Mouse (Mus musculus) NIH3T3 (cell line): ENCODE measurements around the gene Clca3a1.
"Not testable (repeated sequence)": the region's sequence is repeated elsewhere in the genome, so short reads cannot be mapped to it uniquely, and the experiment has no call there.

Experiments
- DNase-seq: peaks from one replicate; pipeline ENCODE4 v3.0.0-alpha.2; 2012; ENCODE audit warnings: low read depth

Clca3a1 gene

DNA sequence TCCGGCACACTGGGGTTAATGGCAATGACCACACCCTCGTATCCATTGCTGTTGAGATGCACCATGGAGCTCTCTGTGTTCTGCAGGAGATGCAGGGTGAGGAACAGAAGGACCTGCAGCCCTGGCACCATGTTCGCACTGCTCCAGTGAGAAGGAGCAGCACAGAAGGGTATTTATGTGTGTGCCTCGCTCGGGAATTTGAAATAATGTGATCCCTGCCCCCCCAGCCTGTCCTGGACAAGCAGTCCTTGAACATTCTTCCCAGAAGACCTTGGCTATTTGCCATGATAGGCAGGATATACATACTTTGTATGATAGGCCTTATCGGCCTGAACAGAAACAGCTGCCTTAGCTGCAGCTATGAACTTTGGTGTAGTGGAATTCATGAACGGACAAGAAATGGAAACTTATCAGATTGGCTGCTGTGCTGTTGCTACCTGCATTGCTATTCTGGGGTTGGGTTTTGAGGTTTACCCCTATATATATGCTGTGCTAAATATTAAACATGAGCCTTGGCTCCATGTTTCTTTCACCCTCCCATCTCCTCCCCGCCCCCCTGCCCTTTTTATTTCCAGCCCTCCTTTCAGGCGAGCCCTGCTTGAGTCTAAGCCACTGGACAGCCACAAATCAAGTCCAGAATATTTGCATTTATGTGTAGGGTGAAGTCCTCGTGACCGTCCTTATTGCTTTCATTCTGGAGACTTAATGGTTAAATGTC is at the start of gene Clca3a1:
Gene Clca3a1 (minus strand): TSS at position 386 of the 718 bp plus-strand sequence.
- DNase-seq: peak; percentile 58

DNA sequence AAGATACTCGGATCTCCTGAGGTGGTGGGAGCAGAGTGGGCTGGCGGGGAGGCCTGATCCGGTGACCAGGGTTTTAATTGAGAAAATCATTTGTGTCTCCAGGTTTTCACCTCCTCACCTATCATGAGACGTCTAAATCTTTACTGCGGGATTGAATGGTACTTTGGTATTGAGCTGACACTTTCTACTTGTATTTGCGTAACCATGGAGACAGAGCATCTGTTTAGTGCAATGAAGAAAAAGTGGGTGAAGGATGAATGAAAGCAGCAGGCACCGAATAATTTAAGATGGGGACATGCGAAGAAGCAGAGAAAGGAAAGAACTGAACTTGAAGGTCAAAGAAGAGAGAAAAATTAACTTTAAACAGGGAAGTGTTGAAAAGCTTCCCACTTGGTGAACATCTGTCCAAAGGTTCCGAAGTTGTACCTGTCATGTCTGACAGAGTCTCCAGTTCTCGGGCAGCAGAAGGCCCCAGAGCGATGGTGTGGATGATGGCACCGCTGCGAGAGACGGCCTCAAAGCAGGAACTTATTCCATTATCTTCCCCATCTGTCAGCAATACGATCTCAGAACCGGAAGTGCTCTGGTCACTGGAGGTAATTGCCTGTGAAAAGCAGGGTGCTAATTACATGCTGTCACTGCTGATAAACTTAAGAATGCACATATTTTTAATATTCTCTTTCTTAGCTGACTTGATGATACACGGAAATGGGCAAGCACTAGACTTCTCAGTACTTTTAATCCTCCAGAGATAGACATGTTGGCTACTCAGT is 47.6 kb upstream of the Clca3a1 start:
- not testable (repeated sequence) for DNase-seq

DNA sequence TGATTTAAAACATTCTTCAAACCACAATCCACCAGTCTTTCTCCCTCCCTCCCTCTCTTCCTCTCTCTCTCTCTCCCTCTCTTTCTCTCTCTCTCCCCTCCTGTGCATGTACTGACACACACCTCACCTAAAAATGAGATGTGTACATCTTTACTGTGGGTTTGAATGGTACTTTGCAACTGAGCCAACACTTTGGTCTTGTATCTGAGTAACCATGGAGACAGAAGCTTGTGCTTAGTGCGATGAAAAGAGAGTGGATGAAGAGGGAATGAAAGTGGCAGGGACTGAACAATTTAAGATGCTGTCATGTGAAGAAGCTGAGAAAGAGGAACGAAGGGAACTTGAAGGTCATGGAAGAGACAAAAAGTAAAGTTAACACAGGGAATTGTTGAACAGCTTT is 45.8 kb upstream of the Clca3a1 start:
- DNase-seq: not testable (repeated sequence)

DNA sequence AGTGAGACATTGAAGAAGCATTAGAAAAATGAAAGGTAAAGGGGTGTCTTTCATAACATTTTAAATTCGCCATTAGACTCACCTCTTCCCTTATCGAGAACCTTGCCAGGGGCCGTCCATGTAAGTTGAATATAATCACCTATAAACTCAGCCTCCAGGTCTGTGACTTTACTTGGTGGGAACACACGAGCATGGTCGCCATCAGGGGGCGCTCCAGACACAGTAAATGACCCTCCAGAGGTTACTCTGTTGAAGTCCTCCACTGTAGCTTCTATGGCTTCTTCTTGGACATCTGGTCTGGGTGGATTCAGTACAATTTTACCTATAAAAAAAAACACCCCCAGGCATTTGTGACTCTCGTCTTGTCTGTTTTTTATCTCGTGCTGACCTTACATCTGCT is 41.1 kb upstream of the Clca3a1 start:
- DNase-seq: peak; percentile 69

DNA sequence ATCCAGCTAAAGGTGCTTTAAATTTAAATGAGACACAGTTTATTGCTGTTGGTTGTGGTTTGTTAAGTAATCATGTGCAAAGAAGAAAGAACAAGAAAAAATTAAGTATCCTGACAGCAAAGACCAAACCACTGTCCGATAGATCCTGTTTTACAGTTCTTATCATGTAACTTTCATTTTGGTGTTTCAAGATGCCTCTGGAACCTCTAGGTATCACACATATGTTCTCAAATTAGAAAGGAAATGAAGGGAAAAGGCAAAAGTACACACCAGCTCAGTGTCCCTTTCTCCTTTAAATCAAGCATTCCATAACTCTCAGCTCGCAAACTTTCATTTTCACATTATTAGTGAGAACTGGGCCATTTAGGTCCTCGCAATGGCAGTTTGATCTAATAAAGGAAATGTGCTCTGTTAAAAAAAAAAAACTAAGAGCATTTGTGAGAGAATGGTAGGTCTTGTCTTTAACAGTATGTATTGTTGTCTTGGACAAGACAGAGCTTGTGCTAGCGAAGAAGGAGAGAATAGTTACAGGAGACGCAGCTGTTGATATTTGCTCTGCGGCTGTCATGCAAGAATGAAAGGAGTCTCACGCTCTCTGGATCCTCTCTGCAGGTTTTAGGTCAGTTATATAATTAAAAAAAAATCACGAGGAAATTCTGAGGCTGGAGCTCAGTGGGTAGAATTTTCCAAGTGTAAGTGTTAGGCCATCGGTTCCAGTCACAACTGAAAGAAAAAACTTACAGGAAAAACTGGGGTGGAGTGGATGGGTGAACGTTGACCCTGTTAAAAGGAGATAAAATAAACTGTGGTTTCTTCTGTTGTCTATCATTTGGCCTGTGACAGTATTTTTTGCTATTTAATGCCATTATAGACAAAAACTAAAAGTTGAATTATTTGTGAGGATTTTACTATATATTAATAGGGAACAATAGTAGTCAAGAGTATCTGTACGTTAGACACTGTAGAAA is 24.7 kb upstream of the Clca3a1 start:
- DNase-seq: no peak

DNA sequence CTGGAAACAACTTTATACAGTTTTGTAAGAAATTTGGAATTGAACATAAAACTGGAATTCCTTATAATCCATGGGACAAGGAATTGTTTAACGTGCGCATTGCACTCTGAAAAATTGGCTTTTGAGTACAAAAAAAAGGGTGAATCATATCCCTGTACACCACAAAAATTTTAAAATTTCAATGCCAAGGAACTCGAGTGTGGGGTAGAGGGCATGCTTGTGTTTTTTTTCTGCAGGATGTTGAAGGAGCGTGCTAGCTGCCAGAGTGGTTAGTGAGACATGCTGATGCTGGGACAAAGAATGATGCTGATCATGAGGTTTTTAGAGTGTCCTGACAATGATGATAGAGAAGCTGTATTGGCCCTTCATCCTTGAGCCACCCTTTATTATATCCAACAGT is 4.4 kb upstream of the Clca3a1 start:
- DNase-seq: peak; percentile 79

DNA sequence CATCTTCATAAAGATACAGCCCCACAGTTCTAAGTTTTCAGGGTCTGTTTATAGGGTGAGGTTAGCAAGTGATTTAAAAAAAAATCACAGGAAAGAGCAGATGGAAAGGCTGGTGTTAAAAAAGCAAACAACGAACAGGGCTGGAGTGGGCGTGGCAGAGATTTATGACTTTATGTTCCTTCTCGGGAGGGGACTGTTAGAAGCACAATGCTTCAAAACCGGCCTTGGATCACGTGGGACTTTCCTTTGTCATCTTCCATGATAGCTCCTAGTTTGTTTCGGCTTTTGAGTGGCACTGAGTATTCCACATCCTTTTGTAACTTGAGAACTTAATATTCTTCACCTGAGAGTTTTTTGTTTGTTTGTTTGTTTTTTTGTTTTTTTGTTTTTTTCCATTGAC is 677 bp upstream of the Clca3a1 start:
- no peak for DNase-seq

DNA sequence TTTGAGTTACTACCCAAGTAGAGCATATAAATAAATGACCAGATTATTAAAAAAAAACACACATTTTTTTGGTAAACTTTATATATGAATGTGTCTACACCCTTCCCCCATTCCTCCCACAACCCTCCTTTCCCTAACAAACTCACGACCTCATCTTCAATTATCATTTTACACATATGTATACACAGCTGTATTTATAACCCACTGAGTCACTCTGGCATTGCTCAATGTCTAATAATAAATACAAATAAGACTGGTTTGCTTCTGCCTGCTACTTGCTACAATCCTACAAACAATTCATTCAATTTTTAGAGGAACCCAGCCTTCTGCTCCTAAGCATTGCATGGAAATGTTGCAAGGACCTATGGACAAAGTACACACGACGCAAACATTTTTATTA is 1.1 kb downstream of the Clca3a1 start:
- peak; percentile 39 for DNase-seq

DNA sequence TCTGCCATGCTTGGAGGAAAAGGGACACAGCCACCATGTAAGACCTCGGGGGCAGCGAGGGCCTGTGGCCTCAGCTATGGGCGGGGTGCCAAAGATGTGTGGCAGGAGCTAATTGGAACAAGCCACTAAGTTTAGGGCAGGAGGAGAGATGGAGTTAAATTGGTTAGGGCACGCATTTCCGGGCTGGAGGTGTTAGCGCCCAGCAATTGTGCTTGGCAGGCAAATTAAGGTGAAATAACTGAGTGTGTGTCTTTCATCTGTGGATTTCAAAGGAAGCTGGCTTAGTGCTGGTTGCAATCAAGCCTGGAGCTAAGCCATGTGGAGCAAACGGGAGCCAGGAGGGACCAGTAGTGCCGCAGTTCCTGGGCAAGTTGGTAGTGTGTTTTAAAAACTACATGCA is 4.7 kb downstream of the Clca3a1 start:
- not testable (repeated sequence) for DNase-seq

DNA sequence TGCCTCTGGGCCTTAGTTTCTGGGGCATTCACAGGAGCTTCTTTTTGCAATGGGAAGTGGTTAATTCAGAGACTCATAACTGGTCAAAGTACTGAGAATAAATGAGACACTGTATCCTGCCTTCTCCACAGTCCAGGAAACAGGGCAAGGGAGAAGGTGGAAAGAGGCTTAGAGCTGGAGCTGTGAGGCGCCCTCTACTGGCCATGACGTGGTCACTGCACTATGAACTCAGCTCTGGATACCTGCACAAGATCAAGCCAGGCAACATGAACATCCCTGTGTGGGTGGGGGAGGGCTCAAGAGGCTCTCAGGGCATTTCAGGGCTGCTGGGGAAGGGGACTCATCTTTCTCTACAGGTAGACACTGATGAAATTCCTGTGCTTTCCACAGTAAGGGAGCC is 7.7 kb downstream of the Clca3a1 start:
- DNase-seq: peak; percentile 34

DNA sequence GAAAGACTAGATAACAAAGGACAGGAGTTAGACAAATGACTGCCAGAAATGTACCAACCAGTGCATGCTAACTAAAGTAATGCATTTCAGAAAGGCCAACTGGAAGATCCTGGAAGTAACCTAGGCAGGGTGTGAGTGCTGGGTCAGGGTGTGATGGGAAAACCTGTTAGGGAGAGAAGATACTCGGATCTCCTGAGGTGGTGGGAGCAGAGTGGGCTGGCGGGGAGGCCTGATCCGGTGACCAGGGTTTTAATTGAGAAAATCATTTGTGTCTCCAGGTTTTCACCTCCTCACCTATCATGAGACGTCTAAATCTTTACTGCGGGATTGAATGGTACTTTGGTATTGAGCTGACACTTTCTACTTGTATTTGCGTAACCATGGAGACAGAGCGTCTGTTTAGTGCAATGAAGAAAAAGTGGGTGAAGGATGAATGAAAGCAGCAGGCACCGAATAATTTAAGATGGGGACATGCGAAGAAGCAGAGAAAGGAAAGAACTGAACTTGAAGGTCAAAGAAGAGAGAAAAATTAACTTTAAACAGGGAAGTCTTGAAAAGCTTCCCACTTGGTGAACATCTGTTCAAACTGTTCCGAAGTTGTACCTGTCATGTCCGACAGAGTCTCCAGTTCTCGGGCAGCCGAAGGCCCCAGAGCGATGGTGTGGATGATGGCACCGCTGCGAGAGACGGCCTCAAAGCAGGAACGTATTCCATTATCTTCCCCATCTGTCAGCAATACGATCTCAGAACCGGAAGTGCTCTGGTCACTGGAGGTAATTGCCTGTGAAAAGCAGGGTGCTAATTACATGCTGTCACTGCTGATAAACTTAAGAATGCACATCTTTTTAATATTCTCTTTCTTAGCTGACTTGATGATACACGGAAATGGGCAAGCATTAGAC is 11.5 kb downstream of the Clca3a1 start:
- not testable (repeated sequence) for DNase-seq

DNA sequence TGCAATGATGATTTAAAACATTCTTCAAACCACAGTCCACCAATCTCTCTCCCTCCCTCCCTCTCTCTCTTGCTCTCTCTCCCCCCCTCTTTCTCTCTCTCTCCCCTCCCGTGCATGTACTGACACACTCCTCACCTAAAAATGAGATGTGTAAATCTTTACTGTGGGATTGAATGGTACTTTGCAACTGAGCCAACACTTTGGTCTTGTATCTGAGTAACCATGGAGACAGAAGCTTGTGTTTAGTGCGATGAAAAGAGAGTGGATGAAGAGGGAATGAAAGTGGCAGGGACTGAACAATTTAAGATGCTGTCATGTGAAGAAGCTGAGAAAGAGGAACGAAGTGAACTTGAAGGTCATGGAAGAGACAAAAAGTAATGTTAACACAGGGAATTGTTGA is 13.1 kb downstream of the Clca3a1 start:
- DNase-seq: not testable (repeated sequence)

DNA sequence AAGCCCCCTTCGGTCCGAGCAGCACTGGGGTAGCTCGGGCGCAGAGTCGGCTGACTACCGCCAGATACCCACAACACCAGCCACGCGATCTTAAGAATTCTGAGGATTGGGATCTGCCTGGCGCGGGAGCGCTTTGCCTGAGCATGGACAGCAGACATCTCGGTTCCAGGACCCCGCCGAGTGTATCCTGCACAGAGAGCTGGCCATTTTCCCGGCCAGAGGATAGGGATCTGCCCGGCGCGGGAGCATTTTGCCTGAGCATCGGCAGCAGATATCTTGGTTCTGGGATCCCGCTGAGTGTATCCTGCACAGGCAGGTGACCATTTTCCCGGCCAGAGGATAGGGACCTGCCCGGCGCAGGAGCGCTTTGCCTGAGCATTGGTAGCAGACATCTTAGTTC is 22.4 kb downstream of the Clca3a1 start:
- not testable (repeated sequence) for DNase-seq

DNA sequence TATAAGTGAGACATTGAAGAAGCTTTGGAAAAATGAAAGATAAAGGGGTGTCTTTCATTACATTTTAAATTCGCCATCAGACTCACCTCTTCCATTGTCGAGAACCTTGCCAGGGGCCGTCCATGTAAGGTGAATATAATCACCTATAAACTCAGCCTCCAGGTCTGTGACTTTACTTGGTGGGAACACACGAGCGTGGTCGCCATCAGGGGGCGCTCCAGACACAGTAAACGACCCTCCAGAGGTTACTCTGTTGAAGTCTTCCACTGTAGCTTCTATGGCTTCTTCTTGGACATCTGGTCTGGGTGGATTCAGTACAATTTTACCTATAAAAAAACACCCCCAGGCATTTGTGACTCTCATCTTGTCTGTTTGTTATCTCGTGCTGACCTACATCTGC is 23.9 kb downstream of the Clca3a1 start:
- peak; percentile 82 for DNase-seq

DNA sequence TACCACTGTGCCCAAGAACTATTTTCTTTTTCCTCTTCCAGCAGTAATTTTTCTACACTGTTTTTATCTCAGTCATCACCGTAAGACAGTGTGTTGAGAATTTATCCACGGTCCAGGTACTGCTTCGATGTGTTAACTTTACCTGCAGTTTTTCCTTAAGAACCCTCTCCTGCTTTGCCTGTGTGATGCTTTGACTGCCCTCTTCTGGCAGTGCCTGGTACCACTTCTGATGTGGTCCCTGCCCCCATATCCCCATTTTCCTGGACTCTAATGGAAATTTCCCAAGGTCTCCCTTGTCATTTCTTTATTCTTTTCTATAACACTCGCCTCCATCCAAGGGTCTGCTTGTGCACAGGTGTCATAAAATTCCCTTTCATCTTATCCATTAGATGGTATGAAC is 37.3 kb downstream of the Clca3a1 start:
- peak; percentile 80 for DNase-seq

DNA sequence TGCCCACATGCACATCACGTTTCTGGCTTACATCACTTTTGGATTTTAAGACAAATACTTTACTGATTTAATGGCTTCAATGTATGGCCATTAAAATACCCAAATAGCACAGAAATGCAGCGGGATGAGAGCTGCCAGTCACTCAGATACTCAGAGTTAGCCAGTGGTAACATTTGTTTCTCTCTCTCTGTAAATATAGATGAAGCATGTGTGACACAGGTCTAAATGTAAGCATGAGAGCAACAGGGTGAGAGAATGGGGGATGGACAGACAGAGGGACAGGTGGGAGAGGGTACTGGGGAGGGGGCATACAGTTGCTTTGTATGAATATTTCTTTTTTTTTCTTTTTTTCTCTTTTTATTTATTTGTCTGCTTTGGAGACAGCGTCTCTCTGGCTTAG is 38.2 kb downstream of the Clca3a1 start:
- DNase-seq: not testable (repeated sequence)

DNA sequence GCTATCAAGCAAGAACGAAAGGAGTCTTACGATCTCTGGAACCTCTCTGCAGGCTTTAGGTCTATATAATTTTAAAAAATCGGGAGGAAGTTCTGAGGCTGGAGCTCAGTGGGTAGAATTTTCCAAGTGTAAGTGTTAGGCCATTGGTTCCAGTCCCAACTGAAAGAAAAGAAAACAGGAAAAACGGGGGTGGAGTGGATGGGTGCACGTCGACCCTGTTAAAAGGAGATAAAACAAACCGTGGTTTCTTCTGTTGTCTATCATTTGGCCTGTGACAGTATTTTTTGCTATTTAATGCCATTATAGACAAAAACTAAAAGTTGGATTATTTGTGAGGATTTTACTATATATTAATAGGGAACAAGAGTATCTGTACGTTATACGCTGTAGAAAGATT is 38.9 kb downstream of the Clca3a1 start:
- DNase-seq: no peak

DNA sequence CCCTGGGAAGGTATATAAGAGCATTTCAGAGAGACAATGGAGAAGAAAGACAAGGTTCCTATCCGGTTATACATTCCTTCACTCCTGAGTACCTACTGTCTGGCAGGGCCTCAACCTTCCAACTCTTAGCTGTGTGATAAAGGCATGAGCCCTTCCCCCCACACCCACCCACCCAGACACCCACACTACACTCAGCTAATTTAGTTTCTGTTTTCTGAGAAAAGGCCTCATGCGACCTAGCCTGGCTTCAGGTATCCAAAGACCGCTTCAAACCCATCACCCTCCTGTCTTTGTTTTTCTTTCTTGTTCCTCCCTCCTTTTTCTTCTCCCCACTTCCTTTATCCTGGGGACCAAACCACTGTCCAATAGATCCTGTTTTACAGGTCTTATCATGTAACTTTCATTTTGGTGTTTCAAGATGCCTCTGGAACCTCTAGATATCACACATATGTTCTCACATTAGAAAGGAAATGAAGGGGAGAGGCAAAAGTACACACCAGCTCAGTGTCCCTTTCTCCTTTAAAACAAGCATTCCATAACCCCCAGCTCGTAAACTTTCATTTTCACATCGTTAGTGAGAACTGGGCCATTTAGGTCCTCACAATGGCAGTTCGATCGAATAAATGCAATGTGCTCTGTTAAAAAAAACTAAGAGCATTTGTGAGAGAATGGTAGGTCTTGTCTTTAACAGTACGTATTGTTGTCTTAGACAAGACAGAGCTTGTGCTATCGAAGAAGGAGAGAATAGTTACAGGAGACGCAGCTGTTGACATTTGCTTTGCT is 39.5 kb downstream of the Clca3a1 start:
- no peak for DNase-seq

DNA sequence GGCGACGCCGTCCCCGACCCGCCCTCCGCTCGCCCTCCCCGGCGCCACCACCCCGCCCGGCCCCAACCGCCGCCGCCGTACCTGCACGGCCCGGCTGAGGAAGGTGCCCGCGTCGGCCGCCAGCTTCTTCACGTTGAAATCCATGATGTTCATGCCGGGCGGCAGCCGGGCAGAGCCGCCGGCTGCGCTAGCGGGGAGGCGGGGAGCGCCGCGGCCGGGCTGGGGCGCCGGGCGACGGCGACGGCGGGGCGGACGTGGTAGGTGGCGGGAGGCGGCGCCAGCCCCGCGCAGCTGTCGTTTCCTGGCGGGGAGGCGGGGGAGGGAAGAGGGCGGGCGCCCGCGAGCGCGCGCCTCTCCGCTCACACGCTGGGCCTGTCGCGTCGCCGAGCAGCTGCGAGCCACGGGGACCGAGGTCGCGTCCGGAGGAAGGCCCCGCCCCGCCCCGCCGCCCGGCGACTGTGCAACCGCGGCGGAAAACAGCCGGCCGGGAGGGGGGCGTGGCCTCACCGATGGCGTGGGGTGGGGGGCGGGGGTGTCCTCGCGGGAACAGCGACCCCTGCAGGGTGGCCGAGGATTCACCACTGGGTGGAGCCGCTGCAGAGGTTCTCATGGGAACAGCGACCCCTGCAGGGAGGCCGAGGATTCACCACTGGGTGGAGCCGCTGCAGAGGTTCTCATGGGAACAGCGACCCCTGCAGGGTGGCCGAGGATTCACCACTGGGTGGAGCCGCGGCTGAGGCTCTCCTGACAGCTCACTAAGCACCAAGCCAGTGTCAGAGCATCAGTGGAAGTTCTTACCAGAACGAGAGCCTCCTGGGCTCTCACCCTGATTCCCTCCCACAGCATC is 40.7 kb downstream of the Clca3a1 start, which contains the start of gene Sh3glb1:
Gene Sh3glb1 (minus strand): TSS at position 435 of the 847 bp plus-strand sequence.
- DNase-seq: peak; percentile 94
